Mouse (Mus musculus): Measurements from ENCODE around the gene Acap3. TPM values are rescaled to one million over a fixed set of nuclear protein-coding genes. Genes with fewer than 3 reads are reported as not detected.

The Acap3 gene
- total and polyA plus RNA-seq, 2 experiments from 2014 or later: 56.4 to 93.5 TPM

- H3K4me2 ChIP-seq (ENCODE audit: low read depth, low read length): no peak overlapping the region
- H3K4me1 ChIP-seq (ENCODE audit: insufficient read depth, low read length): no peaks in the 10 kb centered on the region
- DNase-seq (ENCODE audit: low spot score): no peak
- no peak overlapping the region for H3K27ac ChIP-seq
- ATAC-seq: no peak
- no peak for TF ChIP-seq CTCF (IDR thresholded peaks at IDR 0.05; ENCODE audit: low read depth)
- H3K9me3 ChIP-seq (ENCODE audit: low read length): no peaks in the 10 kb centered on the region
- no peaks in the 10 kb centered on the region for H3K27me3 ChIP-seq (ENCODE audit: insufficient read depth, low read length)
- no peak overlapping the region for H3K4me3 ChIP-seq (ENCODE audit: low read length)
- no peak overlapping the region for H3K9ac ChIP-seq (replicated peaks; ENCODE audit: low read length)
- WGBS: 84% methylated on average over 11 of the region's 11 CpGs
- H3K36me3 ChIP-seq (ENCODE audit: insufficient read depth, low read length): peaks cover 48% of the 10 kb centered on the region
Measured at GRCm38 (mm10) chr4:155907003-155907402, 15.4 kb downstream of the Acap3 start.

- DNase-seq (ENCODE audit: low spot score) (no peak), ATAC-seq (no peak)
- peaks cover 35% of the 10 kb centered on the region for H3K36me3 ChIP-seq (ENCODE audit: insufficient read depth, low read length)
- H3K27ac ChIP-seq: no peak overlapping the region
- no peaks in the 10 kb centered on the region for H3K9me3 ChIP-seq (ENCODE audit: low read length)
- no peak overlapping the region for H3K4me3 ChIP-seq (ENCODE audit: low read length)
- TF ChIP-seq CTCF (IDR thresholded peaks at IDR 0.05; ENCODE audit: low read depth): no peak
- H3K27me3 ChIP-seq (ENCODE audit: insufficient read depth, low read length): no peaks in the 10 kb centered on the region
- H3K9ac ChIP-seq (replicated peaks; ENCODE audit: low read length): no peak overlapping the region
- WGBS: 70% methylated on average over 7 of the region's 7 CpGs
- no peaks in the 10 kb centered on the region for H3K4me1 ChIP-seq (ENCODE audit: insufficient read depth, low read length)
- H3K4me2 ChIP-seq (ENCODE audit: low read depth, low read length): no peak overlapping the region
Measured at GRCm38 (mm10) chr4:155908281-155908680, 16.7 kb downstream of the Acap3 start.

- Histone ChIP-seq H3K4me3 (ENCODE audit: low read length) (no peak overlapping the region), H3K27ac (no peak overlapping the region), H3K4me1 (ENCODE audit: insufficient read depth, low read length) (no peaks in the 10 kb centered on the region), H3K9me3 (ENCODE audit: low read length) (no peaks in the 10 kb centered on the region), H3K27me3 (ENCODE audit: insufficient read depth, low read length) (no peaks in the 10 kb centered on the region), H3K36me3 (ENCODE audit: insufficient read depth, low read length) (peaks cover 31% of the 10 kb centered on the region), H3K4me2 (ENCODE audit: low read depth, low read length) (no peak overlapping the region), H3K9ac (replicated peaks; ENCODE audit: low read length) (no peak overlapping the region)
- ATAC-seq (no peak), DNase-seq (ENCODE audit: low spot score) (no peak)
- 87% methylated on average over 4 of the region's 4 CpGs for WGBS
- no peak for TF ChIP-seq CTCF (IDR thresholded peaks at IDR 0.05; ENCODE audit: low read depth)
Measured at GRCm38 (mm10) chr4:155908751-155909150, 17.1 kb downstream of the Acap3 start.

GRCm38 (mm10) chr4:155932031-155932430 is 40.4 kb downstream of the Acap3 start:
- H3K36me3 ChIP-seq (ENCODE audit: insufficient read depth, low read length): no peaks in the 10 kb centered on the region
- no peaks in the 10 kb centered on the region for H3K27me3 ChIP-seq (ENCODE audit: insufficient read depth, low read length)
- no peaks in the 10 kb centered on the region for H3K4me1 ChIP-seq (ENCODE audit: insufficient read depth, low read length)
- H3K27ac ChIP-seq: no peak overlapping the region
- no peak for TF ChIP-seq CTCF (IDR thresholded peaks at IDR 0.05; ENCODE audit: low read depth)
- no peaks in the 10 kb centered on the region for H3K9me3 ChIP-seq (ENCODE audit: low read length)
- H3K4me2 ChIP-seq (ENCODE audit: low read depth, low read length): no peak overlapping the region
- no peak overlapping the region for H3K4me3 ChIP-seq (ENCODE audit: low read length)
- ATAC-seq (no peak), DNase-seq (ENCODE audit: low spot score) (no peak)
- no peak overlapping the region for H3K9ac ChIP-seq (replicated peaks; ENCODE audit: low read length)
- 64% methylated on average over 1 of the region's 1 CpGs for WGBS

- WGBS: under 1% methylated on average over 17 of the region's 17 CpGs
- peak overlapping the region; percentile 95 for H3K4me2 ChIP-seq (ENCODE audit: low read depth, low read length)
Measured at GRCm38 (mm10) chr4:155943049-155943452, 51.4 kb downstream of the Acap3 start.

GRCm38 (mm10) chr4:155943534-155944249 is 52.1 kb downstream of the Acap3 start, which contains the start of gene Ube2j2:
Gene Ube2j2, plus strand, starts transcription at chr4:155943831.
- peak within 1 kb of the TSS; percentile 95 for H3K4me2 ChIP-seq (ENCODE audit: low read depth, low read length)
- TF ChIP-seq CTCF (IDR thresholded peaks at IDR 0.05; ENCODE audit: low read depth): no peak
- peaks cover 5% of the 10 kb centered on the region; the same call in 1 of the 2 replicates for H3K36me3 ChIP-seq (ENCODE audit: insufficient read depth, low read length)
- H3K27me3 ChIP-seq (ENCODE audit: insufficient read depth, low read length): no peaks in the 10 kb centered on the region
- DNase-seq (ENCODE audit: low spot score) (peak; percentile 97), ATAC-seq (peak; percentile 98)
- H3K9ac ChIP-seq (replicated peaks; ENCODE audit: low read length): peak within 1 kb of the TSS; percentile 88
- H3K9me3 ChIP-seq (ENCODE audit: low read length): no peaks in the 10 kb centered on the region
- peak within 1 kb of the TSS; percentile 92 for H3K27ac ChIP-seq
- peaks cover 7% of the 10 kb centered on the region; the same call in 1 of the 2 replicates for H3K4me1 ChIP-seq (ENCODE audit: insufficient read depth, low read length)
- peak within 1 kb of the TSS; percentile 96 for H3K4me3 ChIP-seq (ENCODE audit: low read length)
- WGBS: under 1% methylated on average over 85 of the region's 85 CpGs

More at GRCm38 (mm10) chr4:155943049-155943452, 51.4 kb downstream of the Acap3 start:
- no peaks in the 10 kb centered on the region for H3K9me3 ChIP-seq (ENCODE audit: low read length)
- peak overlapping the region; percentile 88 for H3K9ac ChIP-seq (replicated peaks; ENCODE audit: low read length)
- ATAC-seq (peak; percentile 36), DNase-seq (ENCODE audit: low spot score) (peak; percentile 60)
- H3K27me3 ChIP-seq (ENCODE audit: insufficient read depth, low read length): no peaks in the 10 kb centered on the region
- peaks cover 5% of the 10 kb centered on the region; the same call in 1 of the 2 replicates for H3K36me3 ChIP-seq (ENCODE audit: insufficient read depth, low read length)
- H3K4me3 ChIP-seq (ENCODE audit: low read length): peak overlapping the region; percentile 96
- no peak for TF ChIP-seq CTCF (IDR thresholded peaks at IDR 0.05; ENCODE audit: low read depth)
- peaks cover 7% of the 10 kb centered on the region; the same call in 1 of the 2 replicates for H3K4me1 ChIP-seq (ENCODE audit: insufficient read depth, low read length)
- H3K27ac ChIP-seq: peak overlapping the region; percentile 92

DNA sequence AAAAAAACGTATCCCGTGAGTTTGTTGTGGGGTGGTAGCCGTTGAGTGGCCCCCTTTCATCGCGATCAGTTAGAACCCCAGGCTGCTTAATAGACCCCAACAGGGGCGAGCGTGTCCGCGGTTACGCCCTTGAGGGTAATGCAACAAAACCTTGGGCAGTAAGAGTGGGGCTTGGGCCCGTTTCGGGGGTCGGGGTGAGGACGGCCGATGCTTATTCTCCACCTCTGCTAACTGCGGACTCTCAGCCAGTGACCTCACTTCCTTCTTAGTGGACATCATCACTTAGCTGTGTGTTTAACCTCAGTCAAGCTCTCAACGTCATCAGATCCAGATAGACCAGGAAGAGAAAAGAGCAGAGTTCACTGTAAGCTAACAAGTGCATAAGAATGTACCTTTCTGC is 52.6 kb downstream of the Acap3 start:
- Histone ChIP-seq H3K36me3 (ENCODE audit: insufficient read depth, low read length) (peaks cover 9% of the 10 kb centered on the region), H3K27me3 (ENCODE audit: insufficient read depth, low read length) (no peaks in the 10 kb centered on the region), H3K27ac (peak overlapping the region; percentile 84), H3K4me3 (ENCODE audit: low read length) (peak overlapping the region; percentile 96), H3K4me1 (ENCODE audit: insufficient read depth, low read length) (peaks cover 7% of the 10 kb centered on the region; the same call in 1 of the 2 replicates), H3K9ac (replicated peaks; ENCODE audit: low read length) (peak overlapping the region; percentile 88), H3K4me2 (ENCODE audit: low read depth, low read length) (peak overlapping the region; percentile 69), H3K9me3 (ENCODE audit: low read length) (no peaks in the 10 kb centered on the region)
- TF ChIP-seq CTCF (IDR thresholded peaks at IDR 0.05; ENCODE audit: low read depth): no peak
- DNase-seq (ENCODE audit: low spot score) (peak; percentile 20), ATAC-seq (no peak)
- 0% methylated on average over 17 of the region's 17 CpGs for WGBS
